Mouse (Mus musculus): Measurements from ENCODE around the gene Slc35e3.

The Slc35e3 gene

GRCm38 (mm10) chr10:117698313-117699138, 47.6 kb downstream of the Slc35e3 start:
- no peak for DNase-seq (ENCODE audit: low read depth)

GRCm38 (mm10) chr10:117697561-117698115, 48.5 kb downstream of the Slc35e3 start:
- DNase-seq (ENCODE audit: low read depth), result no peak

GRCm38 (mm10) chr10:117696827-117697560, 49.2 kb downstream of the Slc35e3 start:
- DNase-seq (ENCODE audit: low read depth), result no peak

GRCm38 (mm10) chr10:117696021-117696826, 49.9 kb downstream of the Slc35e3 start:
- DNase-seq (ENCODE audit: low read depth), result no peak

DNA sequence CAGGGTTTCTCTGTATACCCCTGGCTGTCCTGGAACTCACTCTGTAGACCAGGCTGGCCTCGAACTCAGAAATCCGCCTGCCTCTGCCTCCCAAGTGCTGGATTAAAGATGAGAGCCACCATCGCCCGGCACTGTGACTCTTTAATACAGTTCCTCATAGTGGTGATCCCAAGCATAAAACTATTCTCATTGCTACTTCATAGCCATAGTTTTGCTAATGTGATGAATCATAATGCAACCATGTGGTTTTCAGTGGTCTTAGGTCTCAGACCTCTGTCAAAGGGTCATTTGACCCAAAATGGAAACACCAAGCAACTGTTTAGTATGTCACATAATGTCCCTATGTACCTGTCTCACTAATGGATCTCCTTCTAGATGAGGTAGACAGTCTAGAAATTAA, 50.6 kb downstream of the Slc35e3 start:
- DNase-seq (ENCODE audit: low read depth), result no peak

DNA sequence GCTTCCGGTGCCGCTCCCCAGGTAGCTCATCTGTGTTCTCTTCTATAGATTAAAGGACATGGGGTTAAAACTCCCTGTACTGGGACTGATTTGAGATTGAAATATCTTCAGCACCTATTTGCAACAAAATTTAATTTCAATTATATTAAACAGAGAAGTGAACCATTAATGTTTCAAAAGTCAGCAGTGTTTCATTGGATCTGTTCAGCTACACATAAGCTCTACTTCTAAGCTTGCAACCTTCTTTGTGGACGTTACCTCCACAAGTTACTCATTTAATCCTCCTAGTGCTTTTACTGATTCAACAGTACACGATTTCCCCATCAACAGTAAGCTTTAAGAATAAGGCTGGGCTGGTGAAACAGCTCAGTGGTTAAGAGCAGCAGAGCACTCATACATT, 51.1 kb downstream of the Slc35e3 start:
- DNase-seq (ENCODE audit: low read depth), result no peak

DNA sequence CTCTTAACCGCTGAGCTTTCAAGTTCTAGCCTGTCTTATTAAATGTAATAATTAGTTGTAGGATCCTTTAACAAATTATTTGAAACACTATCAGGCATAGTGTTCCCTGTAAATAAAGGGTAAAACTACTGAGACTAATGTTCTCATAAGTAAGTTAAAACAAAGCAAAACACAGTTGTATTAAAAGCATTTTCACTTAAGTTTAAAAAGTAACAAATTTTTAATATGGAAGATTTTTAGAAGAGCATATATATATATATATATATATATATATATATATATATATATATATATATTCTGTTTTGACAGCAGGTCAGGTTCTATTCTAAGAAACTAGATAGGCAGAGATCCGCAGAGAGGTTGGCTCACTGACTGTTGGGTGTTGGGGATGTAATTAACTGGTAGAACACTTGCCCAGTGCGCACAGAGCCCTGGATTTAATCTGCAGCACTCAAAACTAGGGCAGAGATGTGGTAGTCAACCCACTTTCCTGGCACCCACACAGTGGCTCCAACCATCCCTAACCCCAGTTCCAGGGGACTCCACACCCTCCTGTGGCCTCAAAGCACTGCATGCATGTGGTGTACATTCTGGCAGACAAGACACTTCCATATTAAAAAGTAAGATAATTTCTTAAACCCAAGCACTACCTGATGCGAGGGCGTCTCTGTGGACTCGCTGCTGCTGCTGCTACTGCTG, 51.8 kb downstream of the Slc35e3 start:
- DNase-seq (ENCODE audit: low read depth), result no peak

GRCm38 (mm10) chr10:117692953-117693352, 53.2 kb downstream of the Slc35e3 start:
- DNase-seq (ENCODE audit: low read depth), result no peak

DNA sequence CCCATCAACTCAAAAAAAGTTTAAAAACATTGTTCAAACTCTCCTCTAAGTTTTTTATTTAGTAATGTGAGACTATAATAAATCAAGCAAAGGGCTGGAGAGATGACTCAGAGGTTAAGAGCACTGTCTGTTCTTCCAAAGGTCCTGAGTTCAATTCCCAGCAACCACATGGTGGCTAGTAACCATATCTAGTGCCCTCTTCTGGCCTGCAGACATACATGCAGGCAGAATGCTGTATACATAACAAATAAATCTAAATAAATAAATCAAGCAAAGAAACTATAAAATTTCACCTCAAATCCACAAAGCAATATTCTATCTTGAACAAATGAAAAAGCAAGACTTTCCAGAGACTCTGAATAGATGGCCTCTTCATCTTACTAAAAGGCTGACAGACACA, 54.0 kb downstream of the Slc35e3 start:
- no peak for DNase-seq (ENCODE audit: low read depth)

DNA sequence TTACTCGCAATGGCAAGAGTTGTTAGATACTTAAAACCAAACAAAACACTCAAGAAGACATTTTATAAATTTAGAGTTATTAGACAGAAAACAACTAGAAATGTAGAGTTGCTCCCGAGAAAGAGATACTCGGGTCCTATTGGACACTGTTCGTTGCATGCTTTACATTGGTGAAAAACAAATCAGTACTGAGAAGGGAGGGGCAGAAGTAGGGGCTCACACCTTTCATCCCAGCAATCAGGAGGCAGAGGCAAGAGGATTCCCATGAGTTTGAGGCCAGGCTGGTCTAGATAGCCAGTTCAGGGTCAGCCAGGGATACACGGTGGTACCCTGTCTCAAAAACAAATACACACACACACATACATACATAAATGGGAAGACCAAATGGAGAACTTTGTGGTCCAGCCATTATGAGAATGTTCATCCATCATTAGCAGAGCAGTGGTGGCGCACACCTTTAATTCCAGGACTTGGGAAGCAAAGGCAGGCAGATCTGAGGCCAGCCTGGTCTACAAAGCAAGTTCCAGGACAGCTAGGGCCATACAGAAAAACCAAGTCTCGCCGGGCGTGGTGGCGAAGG, 54.7 kb downstream of the Slc35e3 start:
- no peak for DNase-seq (ENCODE audit: low read depth)

GRCm38 (mm10) chr10:117690770-117691296, 55.3 kb downstream of the Slc35e3 start:
- DNase-seq (ENCODE audit: low read depth), result no peak

DNA sequence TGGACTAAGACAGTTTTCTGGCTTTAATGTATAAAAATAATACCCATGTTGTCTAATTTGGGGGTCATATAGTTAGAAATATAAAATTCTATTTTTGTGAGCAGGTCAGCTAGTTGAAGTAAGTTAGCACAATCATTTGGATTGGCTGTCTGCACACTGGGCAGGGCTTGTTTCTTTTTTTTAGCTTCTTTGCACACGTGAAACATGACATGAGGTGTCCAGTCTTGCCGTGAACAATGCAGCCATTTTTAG, 56.1 kb downstream of the Slc35e3 start:
- DNase-seq (ENCODE audit: low read depth), result no peak

- no peak for DNase-seq (ENCODE audit: low read depth)
Observed at GRCm38 (mm10) chr10:117689297-117690100, 56.7 kb downstream of the Slc35e3 start.

DNA sequence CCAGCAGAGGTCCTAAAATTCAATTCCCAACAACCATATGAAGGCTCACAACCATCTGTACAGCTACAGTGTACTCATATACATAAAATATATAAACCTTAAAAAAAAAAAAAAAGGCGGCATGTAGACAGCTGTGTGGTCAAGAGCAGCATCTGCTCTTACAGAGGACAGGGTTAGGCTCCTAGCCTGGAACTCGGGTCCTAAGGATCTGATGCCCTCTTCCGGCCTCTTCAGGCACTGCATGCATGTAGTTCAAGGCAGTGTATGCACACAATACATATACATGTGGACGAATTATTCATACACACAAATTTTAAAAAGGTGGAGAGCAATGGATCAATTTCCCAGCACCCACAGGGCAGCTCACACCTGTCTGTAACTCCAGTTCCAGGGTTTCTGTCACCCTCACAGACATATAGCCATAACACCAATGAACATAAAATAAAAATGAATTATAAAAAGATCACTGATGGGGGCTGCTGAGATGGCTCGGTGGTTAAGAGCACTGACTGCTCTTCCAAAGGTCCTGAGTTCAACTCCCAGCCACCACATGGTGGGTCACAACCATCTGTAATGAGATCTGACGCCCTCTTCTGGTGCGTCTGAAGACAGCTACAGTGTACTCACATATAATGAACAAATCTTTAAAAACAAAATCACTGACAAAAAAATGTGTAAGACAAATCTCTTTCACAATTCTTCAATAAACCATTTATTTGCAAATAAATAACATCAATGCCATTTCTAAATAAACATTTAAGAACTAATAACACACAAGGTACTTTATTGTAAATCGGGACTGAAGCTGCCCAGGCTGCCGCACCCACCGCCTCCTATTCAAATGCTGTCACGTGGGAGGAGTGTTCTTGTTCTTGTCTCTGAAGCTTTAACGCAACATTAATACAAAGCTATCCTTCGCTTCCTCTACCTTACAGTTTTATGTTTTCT, 57.7 kb downstream of the Slc35e3 start:
- no peak for DNase-seq (ENCODE audit: low read depth)

DNA sequence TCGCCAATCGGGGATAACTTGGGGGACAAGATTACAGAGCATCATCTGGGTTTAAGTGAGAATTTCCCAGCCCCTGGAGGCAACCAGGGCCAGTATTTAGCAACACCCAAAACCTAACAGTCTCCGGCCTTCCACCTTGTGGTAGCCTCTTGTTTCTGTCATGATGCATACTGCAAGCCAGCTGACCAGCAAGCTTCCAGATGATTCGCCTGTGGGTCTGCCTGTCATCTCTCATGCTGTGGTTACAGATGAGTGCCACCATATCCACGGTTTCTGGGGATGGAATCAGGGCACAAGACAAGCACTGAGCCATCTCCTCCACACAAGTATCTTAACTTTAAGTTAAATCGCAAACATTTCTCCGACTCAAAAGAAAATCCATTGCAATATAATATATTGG, 58.6 kb downstream of the Slc35e3 start:
- no peak for DNase-seq (ENCODE audit: low read depth)

DNA sequence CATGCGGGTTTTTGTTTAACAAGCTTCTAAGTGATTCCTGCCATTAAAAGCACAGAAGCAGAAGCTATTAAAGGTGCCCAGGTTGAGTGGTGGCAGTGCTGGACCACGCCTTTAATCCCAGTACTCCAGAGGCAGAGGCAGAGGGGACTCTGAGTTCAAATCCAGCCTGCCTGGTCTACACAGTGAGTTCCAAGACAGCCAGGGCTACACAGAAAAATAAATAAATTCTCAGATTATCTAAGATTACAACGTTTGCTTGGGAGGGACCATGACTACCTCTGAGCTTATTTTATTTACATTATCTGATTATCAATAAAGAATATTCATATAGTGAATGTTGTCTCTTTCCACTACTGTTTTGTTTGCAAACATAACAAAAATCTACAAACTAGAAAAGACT, 59.1 kb downstream of the Slc35e3 start:
- DNase-seq (ENCODE audit: low read depth), result no peak

DNA sequence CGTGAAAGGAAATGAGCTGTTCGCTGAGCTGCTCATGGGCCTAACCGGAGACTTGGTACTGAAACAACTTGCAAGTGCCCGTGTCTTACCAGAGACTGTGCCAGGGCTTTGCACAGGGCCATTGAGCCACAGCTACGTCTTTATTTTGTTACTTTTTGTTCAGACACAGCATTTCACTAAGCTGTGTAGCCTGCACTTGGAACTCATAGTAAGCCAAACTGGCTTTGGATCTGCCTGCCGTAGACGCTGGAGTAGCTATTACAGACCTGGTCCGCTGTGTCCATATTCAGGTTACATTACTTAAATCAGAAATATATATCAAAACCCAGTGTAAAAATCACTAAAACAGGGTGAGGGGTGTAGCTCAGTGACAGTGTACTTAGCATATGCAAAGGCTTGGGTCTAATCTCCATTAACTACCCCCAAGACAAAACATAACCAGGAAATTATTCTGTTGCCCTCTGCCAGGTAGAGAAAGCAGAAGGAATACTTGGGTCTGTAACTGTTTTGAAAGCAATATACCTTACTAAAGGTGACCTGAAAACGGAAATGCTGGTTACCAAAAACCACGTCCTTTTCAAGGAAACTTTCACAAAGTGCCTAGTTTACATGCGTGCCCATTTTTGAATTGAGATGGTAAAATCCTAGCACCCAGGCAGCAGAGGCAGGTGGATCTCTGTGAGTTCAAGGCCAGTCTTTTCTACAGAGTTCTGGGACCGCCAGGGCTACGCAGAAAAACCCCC, 60.1 kb downstream of the Slc35e3 start:
- no peak for DNase-seq (ENCODE audit: low read depth)

DNA sequence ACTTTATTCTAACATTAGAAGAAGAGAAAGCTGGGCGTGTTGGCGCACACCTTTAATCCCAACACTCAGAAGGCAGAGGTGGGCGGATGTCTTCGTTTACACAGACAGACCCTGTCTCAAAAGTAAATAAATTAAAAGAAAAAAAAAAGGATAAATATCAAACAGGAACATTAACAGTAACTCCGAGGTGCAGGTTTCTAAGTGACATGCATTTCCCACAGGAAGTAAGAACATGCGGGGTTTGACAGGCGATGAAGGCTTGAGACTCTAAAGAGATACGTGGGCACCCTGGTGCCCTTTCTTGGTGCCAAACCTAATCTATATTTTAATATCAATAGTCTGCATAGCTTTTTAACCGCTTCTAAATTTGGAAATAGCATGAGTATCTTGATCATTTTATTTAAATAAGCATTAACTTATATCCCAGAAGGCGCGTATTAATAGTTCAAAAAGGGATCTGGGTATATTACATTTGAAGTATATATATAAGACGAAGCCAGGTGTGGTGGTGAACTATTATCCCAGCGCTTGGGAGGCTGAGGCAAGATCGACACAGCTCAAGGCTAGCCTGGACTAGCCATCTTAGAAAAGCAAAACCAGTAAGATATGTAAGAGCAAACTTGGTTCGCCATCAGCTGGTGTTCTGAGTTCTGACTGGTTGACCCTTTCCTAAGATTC, 60.9 kb downstream of the Slc35e3 start:
- no peak for DNase-seq (ENCODE audit: low read depth)

All from c-Kit-positive CD71-positive TER-119-negative erythroid progenitor cells, embryonic 14.5 days (primary cell).